Mouse (Mus musculus) forebrain, embryonic 15.5 days (tissue): ENCODE measurements around the gene Spg20. TPM values are rescaled to one million over a fixed set of nuclear protein-coding genes. Genes with fewer than 3 reads are reported as not detected.

Experiments
- ATAC-seq: fragments of 200-750 bp; cut with Nextera tagmentation; replicated peaks from 2 replicates; pipeline ENCODE4 v1.8.0; 2017; ENCODE audit warnings: mild to moderate bottlenecking, moderate TSS enrichment, moderate library complexity
- H3K27ac ChIP-seq: fragments of 300-500 bp; sonication (generic); replicated peaks from 2 replicates; pipeline ENCODE4 v1.5.1; 2015; ENCODE audit warnings: mild to moderate bottlenecking, inconsistent platforms
- H3K27me3 ChIP-seq: fragments of 300-500 bp; sonication (generic); 2 replicates; pipeline ENCODE4 v1.6.1; 2015; ENCODE audit warnings: inconsistent platforms
- H3K36me3 ChIP-seq: fragments of 300-500 bp; sonication (generic); 2 replicates; pipeline ENCODE4 v1.6.1; 2015; ENCODE audit warnings: mild to moderate bottlenecking, inconsistent platforms
- H3K4me1 ChIP-seq: fragments of 300-500 bp; sonication (generic); 2 replicates; pipeline ENCODE4 v1.6.1; 2015; ENCODE audit warnings: inconsistent platforms
- H3K4me2 ChIP-seq: fragments of 300-500 bp; sonication (generic); replicated peaks from 2 replicates; pipeline ENCODE4 v1.6.1; 2015; ENCODE audit warnings: mild to moderate bottlenecking, inconsistent platforms
- H3K4me3 ChIP-seq: fragments of 300-500 bp; sonication (generic); 2 replicates; pipeline ENCODE4 v1.5.1; 2015; ENCODE audit warnings: mild to moderate bottlenecking, inconsistent platforms
- H3K9ac ChIP-seq: fragments of 300-500 bp; sonication (generic); replicated peaks from 2 replicates; pipeline ENCODE4 v1.6.1; 2015; ENCODE audit warnings: mild to moderate bottlenecking, inconsistent platforms
- H3K9me3 ChIP-seq: fragments of 300-500 bp; sonication (generic); 2 replicates; pipeline ENCODE4 v1.6.1; 2016; ENCODE audit warnings: inconsistent platforms
- WGBS: fragments of 180-500 bp; shearing (Covaris S2); methylation state at CpG from one replicate; pipeline ENCODE4 v1.1.7; 2015; ENCODE audit warnings: mixed read lengths; 5-methylcytosine and 5-hydroxymethylcytosine counted together
- polyA plus RNA-seq: library from polyadenylated mRNA; unstranded; fragments of >200 nt; fragmentation: Nextera tagmentation; extraction: Ambion mirVana; gene quantifications from 2 replicates; pipeline ENCODE4 v1.2.1, GENCODE M21; 2015

Spg20 gene
- 20.9 and 21.4 TPM in 2 replicates for polyA plus RNA-seq

GRCm38 (mm10) chr3:55111935-55112709 is at the start of gene Spg20:
Gene Spg20, plus strand, starts transcription at chr3:55112108.
- H3K9me3 ChIP-seq, result no peaks in the 10 kb centered on the region
- ATAC-seq, result peak; percentile 97

GRCm38 (mm10) chr3:55062653-55063052 is 49.3 kb upstream of the Spg20 start:
- no peak overlapping the region for H3K4me3 ChIP-seq
- peaks cover 8% of the 10 kb centered on the region for H3K4me1 ChIP-seq
- H3K36me3 ChIP-seq, result no peaks in the 10 kb centered on the region
- 70% methylated on average over 9 of the region's 9 CpGs for WGBS
- ATAC-seq, result no peak
- H3K9ac ChIP-seq, result no peak overlapping the region
- no peaks in the 10 kb centered on the region for H3K9me3 ChIP-seq
- H3K27ac ChIP-seq, result no peak overlapping the region
- no peak overlapping the region for H3K4me2 ChIP-seq
- no peaks in the 10 kb centered on the region for H3K27me3 ChIP-seq

More at GRCm38 (mm10) chr3:55111935-55112709, at the start of gene Spg20:
- H3K4me3 ChIP-seq, result peak within 1 kb of the TSS; percentile 89
- H3K27ac ChIP-seq, result peak within 1 kb of the TSS; percentile 83
- H3K9ac ChIP-seq, result peak within 1 kb of the TSS; percentile 92
- peaks cover 22% of the 10 kb centered on the region for H3K4me1 ChIP-seq
- WGBS, result under 1% methylated on average over 58 of the region's 58 CpGs
- H3K27me3 ChIP-seq, result no peaks in the 10 kb centered on the region
- peak within 1 kb of the TSS; percentile 69 for H3K4me2 ChIP-seq
- peaks cover 3% of the 10 kb centered on the region for H3K36me3 ChIP-seq

DNA sequence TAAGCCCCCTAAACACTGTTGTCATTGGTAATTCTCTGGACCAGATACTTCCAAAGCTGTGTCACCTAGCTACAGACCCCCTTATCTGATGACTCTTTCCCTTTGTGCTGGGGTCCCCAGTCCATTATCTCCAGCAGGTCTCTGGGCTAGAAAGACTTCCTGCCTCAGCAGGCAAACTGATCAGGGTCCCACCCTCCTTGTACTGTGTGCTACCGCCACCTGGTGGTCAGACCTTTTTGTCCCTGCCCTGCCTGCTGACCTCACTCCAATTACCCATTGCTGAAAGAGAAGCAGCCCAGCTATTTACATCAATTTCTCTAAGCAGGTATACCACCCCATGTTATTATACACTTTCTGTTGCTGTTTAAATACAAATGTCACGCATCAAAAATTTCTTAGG is 47.5 kb upstream of the Spg20 start:
- Histone ChIP-seq H3K4me2 (no peak overlapping the region), H3K9ac (no peak overlapping the region), H3K4me3 (no peak overlapping the region), H3K9me3 (no peaks in the 10 kb centered on the region), H3K27me3 (no peaks in the 10 kb centered on the region), H3K27ac (no peak overlapping the region), H3K36me3 (no peaks in the 10 kb centered on the region), H3K4me1 (peaks cover 8% of the 10 kb centered on the region)
- 12% methylated on average over 2 of the region's 2 CpGs for WGBS
- ATAC-seq, result peak; percentile 42; the same call in 1 of the 2 replicates

GRCm38 (mm10) chr3:55065738-55066665 is 45.9 kb upstream of the Spg20 start:
- Histone ChIP-seq H3K4me1 (peaks cover 8% of the 10 kb centered on the region), H3K4me2 (no peak overlapping the region), H3K27me3 (no peaks in the 10 kb centered on the region), H3K9ac (no peak overlapping the region), H3K9me3 (no peaks in the 10 kb centered on the region), H3K4me3 (no peak overlapping the region), H3K27ac (no peak overlapping the region), H3K36me3 (no peaks in the 10 kb centered on the region)
- 0 out of 2 replicates have a peak, but pooled peaks have one; percentile 16 for ATAC-seq
- WGBS, result 49% methylated on average over 14 of the region's 14 CpGs

DNA sequence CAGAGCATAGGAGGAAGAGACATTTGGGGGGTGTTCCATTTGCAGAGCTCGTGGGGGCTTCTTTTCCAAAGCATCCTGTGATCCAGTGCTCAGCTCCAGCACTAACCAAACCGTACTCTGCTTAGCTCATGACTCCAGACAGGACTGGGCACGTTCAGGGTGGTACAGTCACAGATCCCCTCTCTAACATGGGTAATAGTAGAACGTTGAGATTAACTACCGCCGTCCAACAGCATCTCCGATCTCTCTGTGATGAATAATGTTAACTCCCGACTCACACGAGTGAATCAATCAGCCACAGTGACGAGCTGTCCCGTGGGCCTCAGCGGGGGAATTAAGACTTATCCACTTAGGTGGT is 45.3 kb upstream of the Spg20 start:
- no peaks in the 10 kb centered on the region for H3K36me3 ChIP-seq
- H3K9ac ChIP-seq, result no peak overlapping the region
- ATAC-seq, result no peak
- no peak overlapping the region for H3K4me3 ChIP-seq
- 61% methylated on average over 12 of the region's 12 CpGs for WGBS
- no peaks in the 10 kb centered on the region for H3K27me3 ChIP-seq
- no peaks in the 10 kb centered on the region for H3K9me3 ChIP-seq
- peaks cover 8% of the 10 kb centered on the region for H3K4me1 ChIP-seq
- H3K4me2 ChIP-seq, result no peak overlapping the region
- no peak overlapping the region for H3K27ac ChIP-seq

- H3K27me3 ChIP-seq, result no peaks in the 10 kb centered on the region
- H3K4me2 ChIP-seq, result no peak overlapping the region
- H3K9ac ChIP-seq, result no peak overlapping the region
- no peak overlapping the region for H3K4me3 ChIP-seq
- no peaks in the 10 kb centered on the region for H3K36me3 ChIP-seq
- 36% methylated on average over 7 of the region's 7 CpGs for WGBS
- H3K9me3 ChIP-seq, result no peaks in the 10 kb centered on the region
- no peak overlapping the region for H3K27ac ChIP-seq
- peak; percentile 53; the same call in 1 of the 2 replicates for ATAC-seq
- H3K4me1 ChIP-seq, result peaks cover 8% of the 10 kb centered on the region
Observed at GRCm38 (mm10) chr3:55067791-55068434, 44.0 kb upstream of the Spg20 start.

- no peaks in the 10 kb centered on the region for H3K27me3 ChIP-seq
- H3K4me3 ChIP-seq, result no peak overlapping the region
- ATAC-seq, result peak; percentile 38
- no peaks in the 10 kb centered on the region for H3K9me3 ChIP-seq
- no peak overlapping the region for H3K27ac ChIP-seq
- no peak overlapping the region for H3K9ac ChIP-seq
- H3K4me2 ChIP-seq, result no peak overlapping the region
- no peaks in the 10 kb centered on the region for H3K36me3 ChIP-seq
- 42% methylated on average over 6 of the region's 6 CpGs for WGBS
- H3K4me1 ChIP-seq, result peaks cover 15% of the 10 kb centered on the region; the same call in 1 of the 2 replicates
Observed at GRCm38 (mm10) chr3:55074576-55075293, 37.2 kb upstream of the Spg20 start.

- H3K36me3 ChIP-seq, result no peaks in the 10 kb centered on the region
- WGBS, result 9% methylated on average over 3 of the region's 3 CpGs
- H3K27me3 ChIP-seq, result no peaks in the 10 kb centered on the region
- peak; percentile 53 for ATAC-seq
- H3K9ac ChIP-seq, result no peak overlapping the region
- H3K27ac ChIP-seq, result no peak overlapping the region
- no peaks in the 10 kb centered on the region for H3K9me3 ChIP-seq
- no peak overlapping the region for H3K4me3 ChIP-seq
- no peak overlapping the region for H3K4me2 ChIP-seq
- H3K4me1 ChIP-seq, result peaks cover 15% of the 10 kb centered on the region; the same call in 1 of the 2 replicates
Observed at GRCm38 (mm10) chr3:55075294-55075648, 36.6 kb upstream of the Spg20 start.

DNA sequence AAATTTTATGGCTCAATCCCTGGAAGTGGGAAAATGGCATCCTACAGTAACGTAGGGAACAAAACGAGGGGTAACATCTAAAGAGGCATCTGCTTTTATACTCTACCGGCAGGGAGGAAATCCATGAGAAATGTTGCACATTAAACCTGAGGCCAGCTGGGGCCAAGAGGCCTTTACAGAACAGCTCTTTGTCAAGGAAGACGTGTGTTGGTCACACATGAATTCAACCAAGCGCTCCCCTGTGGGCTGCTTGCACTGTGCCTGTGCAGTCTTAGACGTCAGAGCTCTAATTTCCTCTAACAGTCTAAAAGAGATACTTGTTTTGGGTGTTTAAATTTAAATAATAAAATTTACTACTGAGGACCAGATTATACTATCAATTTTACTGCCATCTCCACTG is 33.7 kb upstream of the Spg20 start:
- Histone ChIP-seq H3K36me3 (no peaks in the 10 kb centered on the region), H3K4me3 (no peak overlapping the region), H3K4me2 (no peak overlapping the region), H3K27me3 (no peaks in the 10 kb centered on the region), H3K27ac (no peak overlapping the region), H3K9me3 (no peaks in the 10 kb centered on the region), H3K9ac (no peak overlapping the region), H3K4me1 (peaks cover 15% of the 10 kb centered on the region; the same call in 1 of the 2 replicates)
- WGBS, result 36% methylated on average over 6 of the region's 6 CpGs
- no peak for ATAC-seq

- H3K4me2 ChIP-seq, result no peak overlapping the region
- H3K27me3 ChIP-seq, result no peaks in the 10 kb centered on the region
- H3K4me3 ChIP-seq, result no peak overlapping the region
- H3K9ac ChIP-seq, result no peak overlapping the region
- no peak overlapping the region for H3K27ac ChIP-seq
- no peaks in the 10 kb centered on the region for H3K9me3 ChIP-seq
- no peak for ATAC-seq
- H3K36me3 ChIP-seq, result no peaks in the 10 kb centered on the region
- WGBS, result 68% methylated on average over 8 of the region's 8 CpGs
- H3K4me1 ChIP-seq, result peaks cover 14% of the 10 kb centered on the region
Observed at GRCm38 (mm10) chr3:55079619-55080018, 32.3 kb upstream of the Spg20 start.

GRCm38 (mm10) chr3:55080055-55080454 is 31.9 kb upstream of the Spg20 start:
- Histone ChIP-seq H3K9ac (no peak overlapping the region), H3K4me2 (no peak overlapping the region), H3K27me3 (no peaks in the 10 kb centered on the region), H3K27ac (no peak overlapping the region), H3K36me3 (no peaks in the 10 kb centered on the region), H3K4me1 (peaks cover 14% of the 10 kb centered on the region), H3K4me3 (no peak overlapping the region), H3K9me3 (no peaks in the 10 kb centered on the region)
- 16% methylated on average over 6 of the region's 6 CpGs for WGBS
- peak; percentile 81 for ATAC-seq
